Mouse (Mus musculus) neutrophil, adult 5-6 weeks (primary cell): Measurements from ENCODE around the gene Armc6. TPM values are rescaled to one million over a fixed set of nuclear protein-coding genes. Genes with fewer than 3 reads are reported as not detected.

Source experiments
- ATAC-seq: fragments of 151-379, 151-347 bp; 2 replicates; pipeline ENCODE4 v1.8.0; 2017; ENCODE audit warnings: mild to moderate bottlenecking, moderate TSS enrichment; ENCODE audit not compliant: insufficient number of reproducible peaks, poor library complexity, low FRiP score, severe bottlenecking; ENCODE audit errors: extremely low read depth
- total RNA-seq: library from RNA; stranded (forward); fragments of 200-1000 nt; gene quantifications from 2 replicates; pipeline ENCODE4 v1.2.3, GENCODE M21; 2017

Armc6 gene
- total RNA-seq, 1 experiment from 2014 or later: 5.8 TPM

DNA sequence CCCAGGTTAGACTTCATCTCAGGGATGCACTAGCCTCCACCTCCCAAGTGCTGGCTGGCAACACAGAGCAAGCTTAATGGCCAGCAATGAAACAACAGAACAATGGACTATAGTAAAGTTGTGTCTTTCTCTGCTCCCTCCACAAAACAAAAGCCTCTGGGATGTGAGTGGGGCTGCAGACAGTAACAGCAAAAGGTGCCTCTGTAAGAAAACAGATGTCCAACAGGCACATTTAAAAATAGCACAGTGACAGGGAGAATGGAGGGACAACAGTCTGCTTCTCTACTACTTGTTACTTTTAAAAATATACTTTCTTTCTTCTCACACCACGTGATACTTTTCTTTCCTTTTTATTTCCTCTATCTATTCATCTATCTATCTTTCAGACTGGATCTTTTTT, 29.5 kb downstream of the Armc6 start:
- no peak for ATAC-seq

GRCm38 (mm10) chr8:70203072-70203471, 31.2 kb downstream of the Armc6 start:
- no peak for ATAC-seq

DNA sequence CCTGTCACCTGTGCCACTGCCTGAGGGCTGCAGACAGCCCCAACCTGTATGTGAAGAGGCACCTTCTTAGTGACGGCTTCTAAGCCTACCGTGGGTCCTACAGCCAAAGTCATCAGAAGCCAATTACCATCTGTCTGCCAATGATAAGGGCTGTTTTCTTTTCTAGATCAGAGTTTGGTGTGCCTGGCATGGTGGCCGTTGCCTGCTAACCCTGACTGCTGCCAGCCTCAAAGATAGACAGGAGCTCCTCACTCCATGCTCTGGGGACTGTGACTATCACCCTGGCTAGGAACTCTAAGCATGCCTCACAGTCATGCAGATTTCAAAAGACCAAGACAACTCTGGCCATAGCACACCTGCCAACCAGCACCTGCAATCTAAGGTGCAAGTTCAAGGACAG, 32.8 kb downstream of the Armc6 start:
- ATAC-seq: no peak

DNA sequence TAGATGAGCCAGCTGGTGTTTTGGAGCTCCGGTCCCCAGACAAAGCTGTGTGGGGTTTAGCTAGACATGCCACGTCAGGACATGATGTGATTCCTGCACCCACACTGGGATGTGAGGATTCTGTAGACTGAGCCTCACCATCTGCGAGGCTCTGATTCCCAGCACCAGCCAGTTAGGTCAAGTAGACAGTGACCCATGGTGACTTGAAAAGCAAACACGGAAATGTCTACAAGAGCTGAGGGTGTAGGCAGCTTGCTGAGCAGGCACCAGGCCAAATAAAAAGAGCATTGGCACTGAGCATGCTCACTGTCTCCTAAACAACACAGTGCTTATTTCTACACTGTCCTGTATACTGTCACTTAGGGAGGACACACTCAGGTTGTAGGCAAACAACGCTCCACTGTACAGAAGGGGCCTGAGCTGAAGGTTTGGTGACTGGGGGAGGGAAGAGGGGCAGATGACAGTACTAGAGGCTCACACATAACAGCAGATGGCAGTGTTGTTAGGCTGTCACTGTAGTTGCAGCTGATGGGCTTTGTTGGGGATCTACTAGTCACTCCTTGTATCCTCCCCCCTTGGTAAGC, 34.1 kb downstream of the Armc6 start:
- 0 out of 2 replicates have a peak, but pooled peaks have one; percentile 18 for ATAC-seq

GRCm38 (mm10) chr8:70197603-70198002, 36.7 kb downstream of the Armc6 start:
- ATAC-seq: no peak

- no peak for ATAC-seq
Measured at GRCm38 (mm10) chr8:70195762-70196161, 38.5 kb downstream of the Armc6 start.

DNA sequence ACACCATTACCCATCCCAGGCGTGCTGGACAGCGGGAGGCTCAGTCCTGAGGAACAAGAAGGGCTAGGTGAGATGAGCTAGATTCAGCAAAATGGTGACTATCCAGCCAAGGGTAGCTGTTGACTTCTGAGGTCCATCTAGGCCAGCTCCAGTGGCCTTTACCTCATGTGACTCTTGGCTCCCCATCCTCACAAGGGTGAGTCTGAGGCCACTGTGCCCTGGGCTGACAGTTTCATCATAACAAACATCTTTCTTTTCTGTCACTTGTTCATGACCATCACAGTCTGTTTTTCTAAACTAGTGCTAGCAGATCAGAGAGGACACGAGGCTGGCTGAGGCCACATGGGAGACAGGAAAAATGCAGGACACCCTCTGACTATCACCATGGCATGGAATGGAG, 40.1 kb downstream of the Armc6 start:
- no peak for ATAC-seq

DNA sequence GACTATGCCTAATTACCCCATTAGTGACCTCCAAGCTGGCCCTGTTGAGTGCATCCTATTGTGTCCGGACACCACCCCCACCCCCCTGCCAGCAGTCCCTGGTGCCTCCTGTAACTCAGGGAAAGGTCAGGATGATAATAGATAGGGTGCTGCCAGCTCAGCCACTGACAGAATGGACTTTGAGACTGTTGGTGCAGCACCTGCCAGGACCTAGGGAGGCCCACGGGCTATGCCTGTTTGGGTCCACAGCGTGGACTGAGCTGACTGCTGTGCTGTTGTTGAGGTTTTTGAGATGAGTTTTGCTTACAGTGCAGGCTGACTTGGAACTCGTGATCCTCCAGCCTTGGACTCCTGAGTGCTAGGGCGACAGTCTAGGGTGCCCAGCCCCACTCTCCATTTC, 41.0 kb downstream of the Armc6 start:
- no peak for ATAC-seq

DNA sequence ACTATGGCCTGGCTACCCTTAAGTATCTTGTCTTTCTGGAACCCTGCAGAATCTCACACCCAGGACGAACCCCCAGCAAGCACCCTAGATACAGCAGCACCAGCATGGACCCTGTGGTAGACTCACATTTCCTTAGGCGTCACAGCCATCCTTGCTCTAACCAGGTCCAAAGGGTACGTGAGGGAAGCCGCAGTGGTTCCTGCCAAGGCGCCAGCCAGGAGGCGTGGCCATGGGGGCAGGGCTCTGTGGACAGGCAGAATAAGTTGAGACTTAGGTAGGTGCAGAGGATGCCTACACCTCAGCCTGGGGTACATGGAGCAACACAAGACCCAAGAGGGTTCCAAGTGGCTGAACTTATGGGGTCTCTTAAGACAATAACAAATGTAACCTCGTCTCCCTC, 45.6 kb downstream of the Armc6 start:
- no peak for ATAC-seq

GRCm38 (mm10) chr8:70183194-70183593, 51.1 kb downstream of the Armc6 start:
- ATAC-seq: no peak

DNA sequence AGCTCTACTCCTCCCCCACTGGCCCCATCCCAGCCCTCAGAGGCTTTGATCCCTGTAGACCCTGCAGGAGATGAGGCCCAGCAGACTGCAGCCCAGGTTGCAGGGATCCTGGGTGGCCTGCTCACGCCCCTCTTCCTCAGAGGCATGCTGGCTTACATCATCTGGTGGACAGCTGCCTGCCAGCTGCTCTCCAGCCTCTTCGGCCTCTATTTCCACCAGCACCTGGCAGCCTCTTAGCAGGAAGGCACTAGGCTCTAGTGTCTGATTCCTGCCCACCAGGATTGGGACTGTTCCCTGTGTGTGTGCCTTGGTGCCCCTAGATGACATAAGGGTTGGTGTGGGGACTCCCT, 52.4 kb downstream of the Armc6 start:
- ATAC-seq: no peak

DNA sequence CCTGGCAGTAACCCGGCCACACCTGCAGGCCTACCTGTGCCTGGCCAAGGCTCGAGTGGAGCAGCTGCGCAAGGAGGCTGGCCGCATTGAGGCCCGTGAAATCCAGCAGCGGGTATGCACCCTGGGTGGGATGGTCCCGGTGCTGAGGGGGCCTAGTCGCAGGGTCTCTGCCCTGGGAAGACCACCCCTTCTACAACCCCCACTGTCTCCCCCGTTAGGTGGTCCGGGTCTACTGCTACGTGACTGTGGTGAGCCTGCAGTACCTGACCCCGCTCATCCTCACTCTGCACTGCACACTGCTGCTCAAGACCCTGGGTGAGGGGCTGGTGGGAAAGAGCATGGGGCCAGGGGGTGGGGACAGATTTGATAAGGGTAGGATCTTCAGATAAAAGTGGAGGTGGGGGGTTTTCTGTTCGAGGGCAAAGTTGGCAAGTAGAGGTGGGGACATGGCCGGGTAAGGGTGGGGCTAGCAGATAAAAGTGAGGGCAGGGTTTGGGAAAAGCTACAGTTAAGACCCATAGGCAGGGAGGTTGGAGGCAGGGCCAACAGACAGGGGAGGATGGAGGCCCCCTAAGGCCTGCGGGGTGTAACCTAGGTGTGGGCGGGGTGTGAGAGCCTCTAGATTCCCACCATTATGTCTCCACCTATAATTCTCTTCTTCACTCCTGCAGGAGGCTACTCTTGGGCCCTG, 52.9 kb downstream of the Armc6 start:
- no peak for ATAC-seq

DNA sequence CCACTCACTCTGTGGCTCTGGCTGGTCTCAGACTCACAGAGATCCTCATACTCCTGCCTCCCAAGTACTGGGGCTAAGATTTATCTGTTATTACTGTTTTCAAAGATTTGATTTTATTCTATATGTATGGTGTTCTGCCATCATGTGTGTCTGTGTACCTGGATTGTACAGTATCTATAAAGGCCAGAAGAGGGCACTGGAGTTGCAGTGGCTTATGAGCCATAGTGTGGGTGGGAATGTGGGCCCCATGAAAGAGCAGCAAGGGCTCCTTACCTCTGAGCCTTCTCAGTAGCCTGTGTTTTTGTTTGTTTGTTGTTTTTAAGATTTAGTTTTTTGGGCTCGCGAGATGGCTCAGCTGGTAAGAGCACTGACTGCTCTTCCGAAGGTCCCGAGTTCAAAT, 55.2 kb downstream of the Armc6 start:
- no peak for ATAC-seq

DNA sequence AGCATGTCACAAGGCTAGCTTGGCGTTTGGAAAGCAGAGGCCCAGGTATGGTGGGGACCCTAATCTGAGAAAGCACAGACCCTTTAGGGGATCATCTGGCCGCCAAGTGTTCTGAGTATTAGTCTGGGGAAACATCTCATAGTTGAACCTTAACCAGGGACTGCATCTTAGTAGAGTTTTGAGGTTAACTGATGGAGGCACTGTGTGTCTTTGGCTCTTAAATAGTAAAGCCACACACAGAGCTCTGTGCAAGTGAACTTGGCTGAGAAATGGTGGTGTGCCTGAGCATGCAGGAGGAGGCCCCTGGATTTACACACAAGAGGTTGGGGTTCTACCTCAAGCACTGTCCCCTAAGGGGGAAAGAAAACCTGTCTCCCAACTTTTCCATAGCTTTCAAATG, 56.0 kb downstream of the Armc6 start:
- no peak for ATAC-seq

DNA sequence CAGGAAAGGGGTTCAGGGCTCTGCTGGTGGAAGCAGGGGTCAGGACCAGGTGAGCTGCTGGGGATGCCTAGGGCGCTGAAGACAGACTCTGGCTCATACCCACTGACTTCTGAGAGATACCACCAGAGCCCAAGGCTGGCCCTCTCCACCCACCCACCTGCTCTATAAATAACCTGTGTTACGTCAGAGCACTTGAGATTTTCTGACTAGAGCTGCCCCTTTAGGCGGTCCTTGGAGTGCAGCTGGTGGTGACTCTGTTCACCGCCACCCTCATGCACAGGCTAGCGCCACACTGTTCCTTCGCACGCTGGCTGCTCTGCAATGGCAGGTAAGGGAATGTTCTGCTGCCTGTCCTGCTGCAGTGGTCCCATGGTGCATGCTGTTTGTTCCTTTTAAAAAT, 60.2 kb downstream of the Armc6 start:
- no peak for ATAC-seq

DNA sequence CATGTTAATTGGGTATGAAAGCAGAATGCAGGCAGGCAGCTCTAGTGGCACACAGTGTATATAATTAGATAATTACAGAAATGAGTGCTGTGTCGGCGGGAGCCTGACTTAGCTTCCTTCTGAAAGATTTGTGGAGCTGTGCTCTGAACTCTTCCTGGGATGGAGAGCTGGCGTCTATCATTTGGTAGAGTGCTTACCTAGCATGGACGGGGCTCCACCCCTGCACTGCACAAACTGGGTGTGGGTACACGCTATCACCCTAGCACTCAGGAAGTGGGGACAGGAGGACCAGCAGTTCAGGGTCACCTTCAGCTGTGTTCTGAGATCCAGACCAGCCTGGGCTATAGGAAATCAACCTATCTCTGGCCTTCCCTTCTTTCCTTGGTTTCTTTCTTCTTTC, 60.9 kb downstream of the Armc6 start:
- no peak for ATAC-seq

GRCm38 (mm10) chr8:70172043-70172681, 62.1 kb downstream of the Armc6 start, which contains the start of gene Tmem161a:
TSS of gene Tmem161a (plus strand) at chr8:70172356.
- peak; percentile 95 for ATAC-seq

- no peak for ATAC-seq
Measured at GRCm38 (mm10) chr8:70171240-70171639, 63.0 kb downstream of the Armc6 start.

- ATAC-seq: no peak
Measured at GRCm38 (mm10) chr8:70170748-70171147, 63.5 kb downstream of the Armc6 start.
